Mouse (Mus musculus) myocyte (in vitro differentiated cells): Measurements from ENCODE around the gene Iqgap3.

Experiments
- CEBPB ChIP-seq: IDR thresholded peaks from 2 replicates; pipeline ENCODE4 v1.6.1; 2011; ENCODE audit warnings: mild to moderate bottlenecking, moderate library complexity; ENCODE audit not compliant: poor library complexity, insufficient read depth, severe bottlenecking
- E2F4 ChIP-seq: IDR thresholded peaks from one replicate; pipeline ENCODE4 v1.6.1; 2011; ENCODE audit warnings: mild to moderate bottlenecking, control low read depth, moderate library complexity; ENCODE audit not compliant: insufficient read depth
- MAX ChIP-seq: IDR thresholded peaks from one replicate; pipeline ENCODE4 v1.6.1; 2011; ENCODE audit warnings: low read depth, mild to moderate bottlenecking, control low read depth
- MYOD1 ChIP-seq, 3 experiments: IDR thresholded peaks; one replicate each; pipeline ENCODE4 v1.6.1; 2011; ENCODE audit warnings: control low read depth in 2 of 3, low read depth in 2 of 3, mild to moderate bottlenecking in 2 of 3, moderate library complexity in 1 of 3; ENCODE audit not compliant: insufficient read length in 2 of 3, control insufficient read depth in 1 of 3
- MYOG ChIP-seq, 3 experiments: IDR thresholded peaks; one replicate each; pipeline ENCODE4 v1.6.1; 2011; ENCODE audit warnings: control low read depth in 2 of 3, low read depth in 2 of 3, mild to moderate bottlenecking in 2 of 3; ENCODE audit not compliant: insufficient read length in 2 of 3, control insufficient read depth in 1 of 3, insufficient read depth in 1 of 3
- POLR2A ChIP-seq: IDR thresholded peaks from one replicate; pipeline ENCODE4 v1.6.1; 2011; ENCODE audit warnings: low read depth, mild to moderate bottlenecking, control low read depth, moderate library complexity; ENCODE audit not compliant: insufficient read length
- POLR2AphosphoS2 ChIP-seq: IDR thresholded peaks from one replicate; pipeline ENCODE4 v1.6.1; 2011; ENCODE audit warnings: low read depth, control low read depth; ENCODE audit not compliant: insufficient read length
- REST ChIP-seq: IDR thresholded peaks from one replicate; pipeline ENCODE4 v1.6.1; 2011; ENCODE audit warnings: mild to moderate bottlenecking, control low read depth, moderate library complexity; ENCODE audit not compliant: insufficient read depth, insufficient read length
- SRF ChIP-seq: IDR thresholded peaks from one replicate; pipeline ENCODE4 v1.6.1; 2011; ENCODE audit warnings: low read depth; ENCODE audit not compliant: control insufficient read depth, insufficient read length
- TCF12 ChIP-seq: IDR thresholded peaks from one replicate; pipeline ENCODE4 v1.6.1; 2011; ENCODE audit warnings: mild to moderate bottlenecking, control low read depth; ENCODE audit not compliant: poor library complexity, insufficient read depth, severe bottlenecking
- TCF3 ChIP-seq: IDR thresholded peaks from one replicate; pipeline ENCODE4 v1.6.1; 2011; ENCODE audit warnings: low read depth, control low read depth; ENCODE audit not compliant: insufficient read length
- USF1 ChIP-seq: IDR thresholded peaks from one replicate; pipeline ENCODE4 v1.6.1; 2011; ENCODE audit warnings: low read depth, mild to moderate bottlenecking, control low read depth, moderate library complexity

DNA sequence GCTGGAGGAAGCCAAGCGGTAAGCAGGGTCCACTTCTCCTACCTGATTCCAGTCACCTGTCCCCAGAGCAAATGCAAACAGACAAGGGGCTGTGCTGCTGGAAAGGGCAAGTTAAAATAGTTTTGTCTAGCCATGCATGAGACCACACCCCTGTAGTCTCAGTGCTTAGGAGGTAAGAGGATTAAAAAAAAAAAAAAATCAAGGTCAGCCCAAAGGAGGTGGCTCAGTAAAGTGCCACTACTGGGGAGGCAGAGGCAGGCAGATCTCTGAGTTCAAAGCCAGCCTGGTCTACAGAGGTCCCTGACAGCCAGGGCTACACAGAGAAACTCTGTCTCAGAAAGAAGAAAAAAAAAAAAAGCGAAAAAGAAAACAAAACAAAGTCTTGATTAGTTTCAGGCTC, 2.2 kb downstream of the Iqgap3 start:
- TF ChIP-seq POLR2A: no peak
- TF ChIP-seq REST: no peak
- no peak for TF ChIP-seq MYOG (IDR thresholded peaks at IDR 0.05; ENCODE audit: control insufficient read depth in 1 of 3, insufficient read depth in 1 of 3, insufficient read length in 2 of 3, low read depth in 2 of 3)
- no peak for TF ChIP-seq USF1
- TF ChIP-seq MYOD1 (IDR thresholded peaks at IDR 0.05; ENCODE audit: control insufficient read depth in 1 of 3, insufficient read length in 2 of 3, low read depth in 2 of 3): no peak
- no peak for TF ChIP-seq POLR2AphosphoS2
- TF ChIP-seq E2F4: no peak
- no peak for TF ChIP-seq MAX
- TF ChIP-seq TCF3: no peak
- no peak for TF ChIP-seq TCF12
- no peak for TF ChIP-seq CEBPB
- no peak for TF ChIP-seq SRF
